Mouse (Mus musculus) right cerebral cortex, postnatal 14 days (tissue): ENCODE results near the gene Cbll1.

Source experiments
- DNase-seq: peaks from one replicate; pipeline ENCODE4 v3.0.0; 2022

Cbll1 gene

GRCm38 (mm10) chr12:31499314-31500131 is at the start of gene Cbll1:
Cbll1 (minus strand) TSS chr12:31499616.
- DNase-seq, result peak; percentile 94

- no peak for DNase-seq
Measured at GRCm38 (mm10) chr12:31546061-31546460, 46.6 kb upstream of the Cbll1 start.

GRCm38 (mm10) chr12:31545219-31545618 is 45.8 kb upstream of the Cbll1 start:
- no peak for DNase-seq

- DNase-seq, result no peak
Measured at GRCm38 (mm10) chr12:31541541-31541940, 42.1 kb upstream of the Cbll1 start.

GRCm38 (mm10) chr12:31539783-31540182 is 40.4 kb upstream of the Cbll1 start:
- no peak for DNase-seq

- no peak for DNase-seq
Measured at GRCm38 (mm10) chr12:31537515-31538230, 38.3 kb upstream of the Cbll1 start.

GRCm38 (mm10) chr12:31534060-31534843 is 34.8 kb upstream of the Cbll1 start:
- DNase-seq, result no peak

GRCm38 (mm10) chr12:31533218-31533908 is 33.9 kb upstream of the Cbll1 start:
- no peak for DNase-seq

GRCm38 (mm10) chr12:31532054-31532453 is 32.6 kb upstream of the Cbll1 start:
- DNase-seq, result no peak

GRCm38 (mm10) chr12:31527407-31527806 is 28.0 kb upstream of the Cbll1 start:
- DNase-seq, result no peak

- no peak for DNase-seq
Measured at GRCm38 (mm10) chr12:31521371-31521770, 22.0 kb upstream of the Cbll1 start.

- DNase-seq, result peak; percentile 36
Measured at GRCm38 (mm10) chr12:31520119-31520518, 20.7 kb upstream of the Cbll1 start.

- no peak for DNase-seq
Measured at GRCm38 (mm10) chr12:31513724-31514503, 14.5 kb upstream of the Cbll1 start.

GRCm38 (mm10) chr12:31512634-31513411 is 13.4 kb upstream of the Cbll1 start:
- DNase-seq, result no peak

- no peak for DNase-seq
Measured at GRCm38 (mm10) chr12:31511218-31511617, 11.8 kb upstream of the Cbll1 start.

- DNase-seq, result no peak
Measured at GRCm38 (mm10) chr12:31508496-31508895, 9.1 kb upstream of the Cbll1 start.

GRCm38 (mm10) chr12:31507718-31508364 is 8.4 kb upstream of the Cbll1 start:
- peak; percentile 23 for DNase-seq

- DNase-seq, result no peak
Measured at GRCm38 (mm10) chr12:31503211-31503610, 3.8 kb upstream of the Cbll1 start.

- DNase-seq, result no peak
Measured at GRCm38 (mm10) chr12:31501266-31501665, 1.9 kb upstream of the Cbll1 start.

- no peak for DNase-seq
Measured at GRCm38 (mm10) chr12:31500196-31500595, 780 bp upstream of the Cbll1 start.

- DNase-seq, result no peak
Measured at GRCm38 (mm10) chr12:31498936-31499313, 491 bp downstream of the Cbll1 start.
